Comparison of ENCODE assay signal across 17 mouse cellular contexts in genomic region chr14:40009781-40010551, GRCm38 (mm10).
DNase-seq lines count a peak whose midpoint lies in the region; ATAC-seq and TF ChIP-seq lines count a peak whose summit lies in the region.
"Had no signal": no experiment of that assay in that cellular context is flagged by ENCODE, and none has a peak within 500 bp of the region (broad histone marks: within the 10 kb centered on the region; RNA-seq: fewer than 3 reads in every experiment).

No protein-coding gene starts in this region.

- peak; percentile 67; the same call in 1 of the 2 replicates for ATAC-seq in forebrain, embryonic 12.5 days (ENCODE audit: low FRiP score)
- no peak for ATAC-seq in forebrain, postnatal 0 days
- no peak; the same call in 1 of the 2 replicates for ATAC-seq in hindbrain, embryonic 13.5 days (ENCODE audit: low FRiP score)
- no peak for ATAC-seq in neural tube, embryonic 15.5 days (ENCODE audit: low FRiP score)
- no peak for ATAC-seq in erythroid progenitor cell, adult 5-6 weeks (replicated peaks; ENCODE audit: low FRiP score, poor library complexity, severe bottlenecking)
- ATAC-seq: activated CD4-positive, CD25-positive, alpha-beta regulatory T cell, adult 4 months; intestine, postnatal 0 days had no signal

- no peaks in the 10 kb centered on the region for H3K27me3 ChIP-seq in forebrain, embryonic 12.5 days
- no peaks in the 10 kb centered on the region for H3K27me3 ChIP-seq in forebrain, postnatal 0 days (ENCODE audit: insufficient read depth, low read length)
- no peaks in the 10 kb centered on the region for H3K27me3 ChIP-seq in hindbrain, embryonic 13.5 days
- no peaks in the 10 kb centered on the region for H3K27me3 ChIP-seq in neural tube, embryonic 15.5 days (replicated peaks)
- H3K27me3 ChIP-seq: heart, embryonic 12.5 days; lung, embryonic 15.5 days had no signal

- no peak for TF ChIP-seq CTCF in forebrain, postnatal 0 days (IDR thresholded peaks at IDR 0.05; ENCODE audit: low read depth)

- H3K9ac ChIP-seq in forebrain, embryonic 12.5 days, result no peak overlapping the region
- H3K9ac ChIP-seq in forebrain, postnatal 0 days, result no peak overlapping the region
- H3K9ac ChIP-seq in hindbrain, embryonic 13.5 days, result no peak overlapping the region
- H3K9ac ChIP-seq in neural tube, embryonic 15.5 days (replicated peaks), result no peak overlapping the region
- H3K9ac ChIP-seq: heart, embryonic 12.5 days; lung, embryonic 15.5 days had no signal

- H3K4me3 ChIP-seq in forebrain, embryonic 12.5 days (replicated peaks), result no peak overlapping the region
- H3K4me3 ChIP-seq in forebrain, postnatal 0 days (ENCODE audit: low read depth, low read length), result no peak overlapping the region
- H3K4me3 ChIP-seq in hindbrain, embryonic 13.5 days, result no peak overlapping the region
- no peak overlapping the region for H3K4me3 ChIP-seq in neural tube, embryonic 15.5 days (replicated peaks)
- H3K4me3 ChIP-seq: heart, embryonic 12.5 days; lung, embryonic 15.5 days; myocyte had no signal

- DNase-seq in forebrain, postnatal 0 days, result no peak
- DNase-seq in embryo, embryonic 11 days, result peak; percentile 55
- DNase-seq in thymus, adult 18-20 months, result no peak
- DNase-seq in lung, adult 18-20 months, result no peak
- DNase-seq: cerebellum, postnatal 14 days; gastrocnemius, postnatal 36 days; heart, postnatal 36 days; kidney, postnatal 14 days had no signal

- no peaks in the 10 kb centered on the region for H3K9me3 ChIP-seq in forebrain, embryonic 12.5 days
- H3K9me3 ChIP-seq in forebrain, postnatal 0 days (ENCODE audit: low read length), result no peaks in the 10 kb centered on the region
- no peaks in the 10 kb centered on the region for H3K9me3 ChIP-seq in hindbrain, embryonic 13.5 days
- H3K9me3 ChIP-seq in neural tube, embryonic 15.5 days (replicated peaks), result no peaks in the 10 kb centered on the region
- H3K9me3 ChIP-seq: heart, embryonic 12.5 days; lung, embryonic 15.5 days had no signal

- no peak overlapping the region for H3K27ac ChIP-seq in forebrain, embryonic 12.5 days
- no peak overlapping the region for H3K27ac ChIP-seq in forebrain, postnatal 0 days (ENCODE audit: low read depth, low read length)
- no peak overlapping the region for H3K27ac ChIP-seq in hindbrain, embryonic 13.5 days
- no peak overlapping the region for H3K27ac ChIP-seq in neural tube, embryonic 15.5 days (replicated peaks)
- H3K27ac ChIP-seq: lung, embryonic 15.5 days had no signal

- H3K4me1 ChIP-seq in forebrain, embryonic 12.5 days, result peaks cover 2% of the 10 kb centered on the region
- no peaks in the 10 kb centered on the region for H3K4me1 ChIP-seq in forebrain, postnatal 0 days (ENCODE audit: insufficient read depth)
- H3K4me1 ChIP-seq in hindbrain, embryonic 13.5 days (replicated peaks), result peaks cover 5% of the 10 kb centered on the region
- H3K4me1 ChIP-seq in neural tube, embryonic 15.5 days, result no peaks in the 10 kb centered on the region
- H3K4me1 ChIP-seq: heart, embryonic 12.5 days; lung, embryonic 15.5 days had no signal

- WGBS in forebrain, embryonic 12.5 days, result 15% methylated on average over 8 of the region's 8 CpGs
- WGBS in forebrain, postnatal 0 days, result 21% methylated on average over 8 of the region's 8 CpGs
- WGBS in hindbrain, embryonic 13.5 days, result 19% methylated on average over 8 of the region's 8 CpGs
- WGBS in neural tube, embryonic 15.5 days, result 17% methylated on average over 8 of the region's 8 CpGs

- H3K36me3 ChIP-seq in forebrain, embryonic 12.5 days (replicated peaks), result no peaks in the 10 kb centered on the region
- H3K36me3 ChIP-seq in forebrain, postnatal 0 days (ENCODE audit: insufficient read depth), result no peaks in the 10 kb centered on the region
- no peaks in the 10 kb centered on the region for H3K36me3 ChIP-seq in hindbrain, embryonic 13.5 days
- no peaks in the 10 kb centered on the region for H3K36me3 ChIP-seq in neural tube, embryonic 15.5 days
- H3K36me3 ChIP-seq: heart, embryonic 12.5 days; lung, embryonic 15.5 days had no signal

- H3K4me2 ChIP-seq in forebrain, embryonic 12.5 days, result no peak overlapping the region
- H3K4me2 ChIP-seq in forebrain, postnatal 0 days (ENCODE audit: low read depth), result no peak overlapping the region
- H3K4me2 ChIP-seq in hindbrain, embryonic 13.5 days, result peak overlapping the region; percentile 15; the same call in 1 of the 2 replicates
- H3K4me2 ChIP-seq in neural tube, embryonic 15.5 days, result peak overlapping the region; percentile 13; the same call in 1 of the 2 replicates
- H3K4me2 ChIP-seq: heart, embryonic 12.5 days; lung, embryonic 15.5 days had no signal

Comparison
In these comparisons a context has a peak if more than half of its experiments do, and no peak if none do; other contexts are left out.
1. H3K4me2 ChIP-seq: peak in hindbrain, embryonic 13.5 days (single experiment) and neural tube, embryonic 15.5 days (single experiment); none in forebrain, embryonic 12.5 days (single experiment) and forebrain, postnatal 0 days (single experiment).